Mouse (Mus musculus) kidney, embryonic 14.5 days (tissue): ENCODE measurements around the gene Ralgapa2. TPM values are rescaled to one million over a fixed set of nuclear protein-coding genes. Genes with fewer than 3 reads are reported as not detected.

Source experiments
- ATAC-seq: fragments of 200-750 bp; cut with Nextera tagmentation; 2 replicates; pipeline ENCODE4 v1.8.0; 2017; ENCODE audit warnings: moderate number of reproducible peaks, mild to moderate bottlenecking, moderate TSS enrichment, moderate library complexity; ENCODE audit not compliant: low FRiP score, low TSS enrichment
- H3K27ac ChIP-seq: fragments of 300-500 bp; sonication (generic); 2 replicates; pipeline ENCODE4 v1.5.1; 2014; ENCODE audit warnings: low read depth, mild to moderate bottlenecking, low read length, moderate library complexity, mixed read lengths
- H3K27me3 ChIP-seq: fragments of 300-500 bp; sonication (generic); 2 replicates; pipeline ENCODE4 v1.6.1; 2014; ENCODE audit warnings: mild to moderate bottlenecking, low read length; ENCODE audit not compliant: control insufficient read depth, insufficient read depth
- H3K36me3 ChIP-seq: fragments of 300-500 bp; sonication (generic); 2 replicates; pipeline ENCODE4 v1.6.1; 2014; ENCODE audit warnings: low read length, mixed read lengths; ENCODE audit not compliant: control insufficient read depth, insufficient read depth
- H3K4me1 ChIP-seq: fragments of 300-500 bp; sonication (generic); 2 replicates; pipeline ENCODE4 v1.6.1; 2014; ENCODE audit warnings: low read length, mixed read lengths; ENCODE audit not compliant: control insufficient read depth, insufficient read depth
- H3K4me2 ChIP-seq: fragments of 300-500 bp; sonication (generic); replicated peaks from 2 replicates; pipeline ENCODE4 v1.6.1; 2014; ENCODE audit warnings: low read depth, mild to moderate bottlenecking, low read length
- H3K4me3 ChIP-seq: fragments of 300-500 bp; sonication (generic); 2 replicates; pipeline ENCODE4 v1.5.1; 2014; ENCODE audit warnings: mild to moderate bottlenecking, low read length
- H3K9ac ChIP-seq: fragments of 300-500 bp; sonication (generic); 2 replicates; pipeline ENCODE4 v1.6.1; 2014; ENCODE audit warnings: low read depth, mild to moderate bottlenecking, low read length, moderate library complexity
- H3K9me3 ChIP-seq: fragments of 300-500 bp; sonication (generic); 2 replicates; pipeline ENCODE4 v1.6.1; 2016; ENCODE audit warnings: low read length; ENCODE audit not compliant: control insufficient read depth
- WGBS: fragments of 180-500 bp; shearing (Covaris S2); extraction: QIAGEN DNeasy Blood & Tissue Kit; methylation state at CpG from one replicate; pipeline ENCODE4 v1.1.7; 2014; 5-methylcytosine and 5-hydroxymethylcytosine counted together
- polyA plus RNA-seq: library from polyadenylated mRNA; unstranded; fragments of >200 nt; fragmentation: Nextera tagmentation; extraction: Ambion mirVana; gene quantifications from 2 replicates; pipeline ENCODE4 v1.2.1, GENCODE M21; 2014

The Ralgapa2 gene
- polyA plus RNA-seq, 1 experiment from 2014 or later, result 8.5 TPM

GRCm38 (mm10) chr2:146533118-146533949 lies 21.2 kb upstream of the Ralgapa2 start:
- ATAC-seq, result no peak
- Histone ChIP-seq H3K4me3 (no peak overlapping the region), H3K4me2 (no peak overlapping the region), H3K9me3 (no peaks in the 10 kb centered on the region), H3K4me1 (no peaks in the 10 kb centered on the region), H3K9ac (no peak overlapping the region), H3K27ac (no peak overlapping the region), H3K36me3 (no peaks in the 10 kb centered on the region), H3K27me3 (no peaks in the 10 kb centered on the region)
- 68% methylated on average over 8 of the region's 8 CpGs for WGBS

GRCm38 (mm10) chr2:146532493-146532892 lies 20.3 kb upstream of the Ralgapa2 start:
- no peaks in the 10 kb centered on the region for H3K36me3 ChIP-seq
- H3K9me3 ChIP-seq, result no peaks in the 10 kb centered on the region
- no peak for ATAC-seq
- WGBS, result 81% methylated on average over 3 of the region's 3 CpGs
- H3K4me2 ChIP-seq, result no peak overlapping the region
- H3K27ac ChIP-seq, result no peak overlapping the region
- H3K4me3 ChIP-seq, result no peak overlapping the region
- no peaks in the 10 kb centered on the region for H3K4me1 ChIP-seq
- H3K9ac ChIP-seq, result no peak overlapping the region
- H3K27me3 ChIP-seq, result no peaks in the 10 kb centered on the region

GRCm38 (mm10) chr2:146525483-146525882 lies 13.3 kb upstream of the Ralgapa2 start:
- Histone ChIP-seq H3K9me3 (no peaks in the 10 kb centered on the region), H3K4me1 (no peaks in the 10 kb centered on the region), H3K9ac (no peak overlapping the region), H3K36me3 (no peaks in the 10 kb centered on the region), H3K27ac (no peak overlapping the region), H3K27me3 (no peaks in the 10 kb centered on the region), H3K4me3 (no peak overlapping the region), H3K4me2 (no peak overlapping the region)
- no peak for ATAC-seq
- 43% methylated on average over 2 of the region's 2 CpGs for WGBS

GRCm38 (mm10) chr2:146524685-146525415 lies 12.7 kb upstream of the Ralgapa2 start:
- Histone ChIP-seq H3K4me1 (no peaks in the 10 kb centered on the region), H3K27ac (no peak overlapping the region), H3K4me3 (no peak overlapping the region), H3K9me3 (no peaks in the 10 kb centered on the region), H3K36me3 (no peaks in the 10 kb centered on the region), H3K9ac (no peak overlapping the region), H3K4me2 (no peak overlapping the region), H3K27me3 (no peaks in the 10 kb centered on the region)
- WGBS, result 60% methylated on average over 4 of the region's 4 CpGs
- peak; percentile 68 for ATAC-seq

GRCm38 (mm10) chr2:146516894-146517293 lies 4.8 kb upstream of the Ralgapa2 start:
- Histone ChIP-seq H3K9ac (no peak overlapping the region), H3K36me3 (no peaks in the 10 kb centered on the region), H3K9me3 (no peaks in the 10 kb centered on the region), H3K4me3 (no peak overlapping the region), H3K27me3 (no peaks in the 10 kb centered on the region), H3K4me2 (no peak overlapping the region), H3K4me1 (no peaks in the 10 kb centered on the region), H3K27ac (no peak overlapping the region)
- 87% methylated on average over 2 of the region's 2 CpGs for WGBS
- no peak for ATAC-seq

GRCm38 (mm10) chr2:146515081-146515480 lies 2.9 kb upstream of the Ralgapa2 start:
- 84% methylated on average over 2 of the region's 2 CpGs for WGBS

GRCm38 (mm10) chr2:146512581-146512920 lies 407 bp upstream of the Ralgapa2 start:
- Histone ChIP-seq H3K4me2 (no peak overlapping the region; the same call in 1 of the 2 replicates), H3K4me3 (peak overlapping the region; percentile 88), H3K9ac (no peak overlapping the region), H3K36me3 (no peaks in the 10 kb centered on the region), H3K4me1 (no peaks in the 10 kb centered on the region), H3K9me3 (no peaks in the 10 kb centered on the region), H3K27me3 (no peaks in the 10 kb centered on the region), H3K27ac (no peak overlapping the region)
- 0 out of 2 replicates have a peak, but pooled peaks have one; percentile 6 for ATAC-seq
- WGBS, result 74% methylated on average over 2 of the region's 2 CpGs

More at GRCm38 (mm10) chr2:146515081-146515480, 2.9 kb upstream of the Ralgapa2 start:
- no peak overlapping the region for H3K4me2 ChIP-seq
- H3K27ac ChIP-seq, result no peak overlapping the region
- H3K36me3 ChIP-seq, result no peaks in the 10 kb centered on the region
- no peak for ATAC-seq
- no peaks in the 10 kb centered on the region for H3K4me1 ChIP-seq
- H3K27me3 ChIP-seq, result no peaks in the 10 kb centered on the region
- no peak overlapping the region for H3K9ac ChIP-seq
- H3K9me3 ChIP-seq, result no peaks in the 10 kb centered on the region
- H3K4me3 ChIP-seq, result no peak overlapping the region

- H3K27me3 ChIP-seq, result no peaks in the 10 kb centered on the region
- peak overlapping the region; percentile 81 for H3K9ac ChIP-seq
- H3K27ac ChIP-seq, result no peak overlapping the region
- H3K4me2 ChIP-seq, result peak overlapping the region; percentile 83
- no peaks in the 10 kb centered on the region for H3K9me3 ChIP-seq
- under 1% methylated on average over 22 of the region's 22 CpGs for WGBS
- peak overlapping the region; percentile 88 for H3K4me3 ChIP-seq
- H3K36me3 ChIP-seq, result no peaks in the 10 kb centered on the region
- ATAC-seq, result no peak
- H3K4me1 ChIP-seq, result no peaks in the 10 kb centered on the region
These were observed 711 bp downstream of the Ralgapa2 start for GRCm38 (mm10) chr2:146511401-146511865.

GRCm38 (mm10) chr2:146510780-146511179 lies 1.4 kb downstream of the Ralgapa2 start:
- 28% methylated on average over 1 of the region's 1 CpGs for WGBS
- Histone ChIP-seq H3K9me3 (no peaks in the 10 kb centered on the region), H3K9ac (0 out of 2 replicates have a peak overlapping the region, but pooled peaks have one; percentile 81), H3K36me3 (no peaks in the 10 kb centered on the region), H3K4me2 (peak overlapping the region; percentile 83), H3K4me1 (no peaks in the 10 kb centered on the region), H3K4me3 (peak overlapping the region; percentile 88), H3K27me3 (no peaks in the 10 kb centered on the region), H3K27ac (no peak overlapping the region)
- no peak for ATAC-seq
